Mouse (Mus musculus) megakaryocyte, embryonic 14.5 days (primary cell): ENCODE data around the gene Apex1. TPM values are rescaled to one million over a fixed set of nuclear protein-coding genes. Genes with fewer than 3 reads are reported as not detected.
"Not testable (repeated sequence)": the region's sequence is repeated elsewhere in the genome, so short reads cannot be mapped to it uniquely, and the experiment has no call there.

Source experiments
- H3K27me3 ChIP-seq: replicated peaks from 2 replicates; pipeline ENCODE3; 2012; ENCODE audit warnings: inconsistent platforms
- H3K36me3 ChIP-seq: replicated peaks from 2 replicates; pipeline ENCODE3; 2012; ENCODE audit warnings: low read length, inconsistent platforms, mixed read lengths
- H3K4me1 ChIP-seq: 2 replicates; pipeline ENCODE4 v1.6.1; 2012; ENCODE audit warnings: inconsistent platforms
- H3K4me3 ChIP-seq: replicated peaks from 2 replicates; pipeline ENCODE3; 2012; ENCODE audit warnings: moderate library complexity, mild to moderate bottlenecking, inconsistent platforms
- H3K9me3 ChIP-seq: 2 replicates; pipeline ENCODE4 v1.6.1; 2012; ENCODE audit warnings: inconsistent platforms
- FLI1 ChIP-seq: IDR thresholded peaks from 2 replicates; pipeline ENCODE4 v1.6.1; 2012; ENCODE audit warnings: low read length, inconsistent platforms, mixed read lengths
- GATA1 ChIP-seq: IDR thresholded peaks from 3 replicates; pipeline ENCODE4 v1.6.1; 2012; ENCODE audit warnings: mixed read lengths, low read length, inconsistent platforms, borderline replicate concordance
- polyA plus RNA-seq: library from polyadenylated mRNA; stranded (reverse); fragments of >175 nt; gene quantifications from 2 replicates; pipeline ENCODE4 v1.2.3, GENCODE M21; 2012; ENCODE audit warnings: low replicate concordance; ENCODE audit not compliant: insufficient read depth

Apex1 gene
- polyA plus RNA-seq, 1 experiment, result 87.6 TPM

- Histone ChIP-seq H3K9me3 (peaks cover 9% of the 10 kb centered on the region), H3K36me3 (no peaks in the 10 kb centered on the region), H3K4me1 (peaks cover 25% of the 10 kb centered on the region), H3K4me3 (peak overlapping the region; percentile 7), H3K27me3 (peaks cover 32% of the 10 kb centered on the region)
- TF ChIP-seq FLI1 (no peak), GATA1 (no peak)
These were observed 27.9 kb upstream of the Apex1 start for GRCm38 (mm10) chr14:50896747-50897373.

- H3K4me3 ChIP-seq, result peak within 1 kb of the TSS; percentile 19
- H3K27me3 ChIP-seq, result peaks cover 27% of the 10 kb centered on the region
- peaks cover 9% of the 10 kb centered on the region for H3K9me3 ChIP-seq
- TF ChIP-seq FLI1 (no peak), GATA1 (no peak)
- peaks cover 24% of the 10 kb centered on the region for H3K4me1 ChIP-seq
- no peaks in the 10 kb centered on the region for H3K36me3 ChIP-seq
These were observed 27.4 kb upstream of the Apex1 start, which contains the start of gene Klhl33 for GRCm38 (mm10) chr14:50897374-50897765. Gene Klhl33 (minus strand): TSS chr14:50897507.

GRCm38 (mm10) chr14:50897992-50898391 is 26.8 kb upstream of the Apex1 start:
- not testable (repeated sequence) for H3K36me3 ChIP-seq, H3K4me3 ChIP-seq
- H3K27me3 ChIP-seq, result peaks cover 22% of the 10 kb centered on the region

GRCm38 (mm10) chr14:50903973-50904827 is 20.6 kb upstream of the Apex1 start:
- Histone ChIP-seq H3K4me1 (no peaks in the 10 kb centered on the region), H3K4me3 (no peak overlapping the region), H3K27me3 (no peaks in the 10 kb centered on the region), H3K9me3 (peaks cover 9% of the 10 kb centered on the region), H3K36me3 (no peaks in the 10 kb centered on the region)
- no peak for TF ChIP-seq GATA1
- no peak for TF ChIP-seq FLI1

More at GRCm38 (mm10) chr14:50897992-50898391, 26.8 kb upstream of the Apex1 start:
- peaks cover 18% of the 10 kb centered on the region for H3K4me1 ChIP-seq
- not testable (repeated sequence) for H3K9me3 ChIP-seq

GRCm38 (mm10) chr14:50904828-50905129 is 20.0 kb upstream of the Apex1 start:
- Histone ChIP-seq H3K4me3 (no peak overlapping the region), H3K36me3 (no peaks in the 10 kb centered on the region), H3K4me1 (no peaks in the 10 kb centered on the region), H3K9me3 (peaks cover 9% of the 10 kb centered on the region), H3K27me3 (no peaks in the 10 kb centered on the region)
- TF ChIP-seq GATA1 (no peak), FLI1 (no peak)

GRCm38 (mm10) chr14:50905327-50905726 is 19.4 kb upstream of the Apex1 start:
- not testable (repeated sequence) for H3K4me1 ChIP-seq, H3K4me3 ChIP-seq, H3K9me3 ChIP-seq, H3K36me3 ChIP-seq, H3K27me3 ChIP-seq

- no peak overlapping the region for H3K4me3 ChIP-seq
- no peak for TF ChIP-seq FLI1
- no peak for TF ChIP-seq GATA1
- peaks cover 14% of the 10 kb centered on the region for H3K36me3 ChIP-seq
- H3K4me1 ChIP-seq, result peaks cover 4% of the 10 kb centered on the region; the same call in 1 of the 2 replicates
- no peaks in the 10 kb centered on the region for H3K9me3 ChIP-seq
- no peaks in the 10 kb centered on the region for H3K27me3 ChIP-seq
These were observed 16.6 kb upstream of the Apex1 start for GRCm38 (mm10) chr14:50908126-50908525.

- Histone ChIP-seq H3K9me3 (no peaks in the 10 kb centered on the region), H3K27me3 (no peaks in the 10 kb centered on the region), H3K4me1 (peaks cover 4% of the 10 kb centered on the region; the same call in 1 of the 2 replicates), H3K4me3 (no peak overlapping the region), H3K36me3 (peaks cover 44% of the 10 kb centered on the region)
- TF ChIP-seq GATA1 (no peak), FLI1 (no peak)
These were observed 13.4 kb upstream of the Apex1 start for GRCm38 (mm10) chr14:50911356-50911755.

- Histone ChIP-seq H3K4me3 (peak overlapping the region; percentile 90), H3K36me3 (peaks cover 42% of the 10 kb centered on the region), H3K4me1 (peaks cover 33% of the 10 kb centered on the region)
- H3K27me3 ChIP-seq, H3K9me3 ChIP-seq: not testable (repeated sequence)
These were observed 1.3 kb upstream of the Apex1 start for GRCm38 (mm10) chr14:50923437-50923836.

GRCm38 (mm10) chr14:50925111-50925920 is 548 bp downstream of the Apex1 start:
- H3K4me1 ChIP-seq, result peaks cover 51% of the 10 kb centered on the region
- TF ChIP-seq FLI1 (no peak), GATA1 (no peak)
- peaks cover 44% of the 10 kb centered on the region for H3K36me3 ChIP-seq
- H3K27me3 ChIP-seq, result no peaks in the 10 kb centered on the region
- H3K9me3 ChIP-seq, result no peaks in the 10 kb centered on the region
- H3K4me3 ChIP-seq, result peak overlapping the region; percentile 90
